Mouse (Mus musculus): ENCODE results near the gene Eno3.

DNA sequence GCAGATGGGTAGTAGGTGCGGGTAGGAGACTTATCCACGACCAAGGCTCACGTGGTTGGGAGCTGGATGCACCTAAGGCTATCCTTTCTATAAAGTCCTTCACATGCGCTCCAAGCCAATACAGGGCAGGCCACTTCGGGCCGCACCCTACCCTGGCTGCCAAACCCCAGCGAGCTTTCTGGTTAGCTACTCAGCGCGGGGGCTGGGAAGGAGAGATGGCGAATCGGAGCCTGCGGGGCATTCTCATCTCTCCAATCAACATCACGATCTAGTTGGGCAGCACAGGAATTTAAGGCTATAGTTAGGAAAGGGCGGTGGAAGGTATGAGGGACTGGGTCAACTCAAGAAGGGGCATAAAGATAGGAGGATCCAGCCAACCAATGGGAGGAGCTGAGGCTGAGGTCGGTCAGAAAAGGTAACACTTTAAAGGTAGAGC is 11.4 kb downstream of the Eno3 start:
- no peak for TF ChIP-seq CTCF (conservative IDR thresholded peaks at IDR 0.05; ENCODE audit: low read length)
- TF ChIP-seq NANOG (IDR thresholded peaks at IDR 0.05; ENCODE audit: borderline replicate concordance, low read length): no peak
- no peak for TF ChIP-seq POU5F1 (IDR thresholded peaks at IDR 0.05; ENCODE audit: borderline replicate concordance, low read length)

Measured in E14TG2a.4 (cell line).